In the genomic region with DNA sequence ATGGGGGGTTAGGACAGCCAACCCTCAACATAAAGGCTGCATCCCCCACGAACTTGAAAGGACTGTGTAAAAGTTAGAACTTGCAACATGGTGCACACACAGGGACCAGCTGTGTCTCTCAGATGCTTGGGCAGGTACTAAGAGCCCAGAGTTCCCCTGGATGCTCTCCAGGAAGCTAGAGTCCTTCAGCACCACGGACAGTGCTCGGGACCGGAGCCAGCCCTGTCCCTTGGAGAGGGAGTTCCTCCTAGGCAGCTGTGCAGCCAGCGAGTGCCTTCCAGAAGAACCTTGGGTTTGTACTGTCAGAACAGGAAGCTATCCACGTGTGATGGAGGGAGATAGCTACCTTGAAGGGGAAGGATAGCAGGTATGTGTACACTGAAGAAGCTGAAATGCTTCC, we compare ENCODE assay signal across 9 mouse cellular contexts.
DNase-seq lines count a peak whose midpoint lies in the region; TF ChIP-seq lines count a peak whose summit lies in the region.
"Had no signal": no experiment of that assay in that cellular context is flagged by ENCODE, and none has a peak within 500 bp of the region (broad histone marks: within the 10 kb centered on the region; RNA-seq: fewer than 3 reads in every experiment).

No protein-coding gene starts in this region.

- no peaks in the 10 kb centered on the region for H3K79me2 ChIP-seq in liver, adult 2 months (ENCODE audit: control insufficient read depth, insufficient read depth, low read length)

- intact Hi-C loops in heart, postnatal 36 days (cut with DNase I), result no loop called here

- H3K27me3 ChIP-seq in liver, adult 2 months (ENCODE audit: control insufficient read depth, insufficient read depth, low read length), result no peaks in the 10 kb centered on the region; the same call in 1 of the 2 replicates
- H3K27me3 ChIP-seq: neural tube, embryonic 13.5 days had no signal

- DNase-seq in heart, adult 18-20 months, result peak; percentile 64 to 83
- DNase-seq in heart, adult 11 months, result no peak
- peak; percentile 71 for DNase-seq in adrenal gland, postnatal 25 days
- DNase-seq in heart, postnatal 36 days, result peak; percentile 62 to 75
- peak; percentile 17 for DNase-seq in liver, adult 2 months (ENCODE audit: extremely low read depth, low read depth, low spot score)
- DNase-seq in testis, postnatal 10 days (ENCODE audit: low spot score), result peak; percentile 86
- DNase-seq in thymus, postnatal 0 days (ENCODE audit: low spot score), result no peak
- no peak for DNase-seq in spleen, postnatal 36 days (ENCODE audit: low spot score in 2 of 2)

- H3K27ac ChIP-seq in liver, adult 2 months (replicated peaks; ENCODE audit: insufficient read depth, low read depth, low read length), result no peak overlapping the region
- H3K27ac ChIP-seq: neural tube, embryonic 13.5 days had no signal

- no peak for TF ChIP-seq POLR2A in liver, adult 2 months (IDR thresholded peaks at IDR 0.05; ENCODE audit: extremely low read depth, insufficient read depth, low read length)

- H3K4me1 ChIP-seq in liver, adult 2 months (ENCODE audit: control insufficient read depth, insufficient read depth, low read length), result no peaks in the 10 kb centered on the region

- no peak for TF ChIP-seq CTCF in liver, adult 2 months (IDR thresholded peaks at IDR 0.05; ENCODE audit: low read depth, low read length)

- 9% methylated on average over 6 of the region's 6 CpGs for WGBS in liver, adult 2 months

- H3K4me3 ChIP-seq in liver, adult 2 months (ENCODE audit: insufficient read depth, low read depth, low read length), result no peak overlapping the region
- H3K4me3 ChIP-seq: neural tube, embryonic 13.5 days had no signal

- H3K36me3 ChIP-seq in liver, adult 2 months (ENCODE audit: control insufficient read depth, insufficient read depth, low read length), result no peaks in the 10 kb centered on the region

- no peak overlapping the region for H3K9ac ChIP-seq in liver, adult 2 months (ENCODE audit: low read depth, low read length)
- H3K9ac ChIP-seq: neural tube, embryonic 13.5 days had no signal

Comparison
In these comparisons a context has a peak if more than half of its experiments do, and no peak if none do; other contexts are left out.
1. DNase-seq: peak in heart, adult 18-20 months (2 of 2), adrenal gland, postnatal 25 days (single experiment), heart, postnatal 36 days (2 of 2), liver, adult 2 months (single experiment) and testis, postnatal 10 days (single experiment); none in heart, adult 11 months (single experiment), thymus, postnatal 0 days (single experiment) and spleen, postnatal 36 days (0 of 2).